Mouse (Mus musculus) heart, postnatal 36 days (tissue): Measurements from ENCODE around the gene Oaz2. TPM values are rescaled to one million over a fixed set of nuclear protein-coding genes. Genes with fewer than 3 reads are reported as not detected.

Source experiments
- DNase-seq, 2 experiments: peaks; one replicate each; pipeline ENCODE4 v3.0.0; 2021 to 2022
- intact Hi-C: fragments of 180-260 bp; cut with DNase I; formaldehyde crosslinking; loops from one replicate; pipeline ENCODE4 v1.15.1; 2025
- total RNA-seq, 2 experiments: library from RNA; stranded (reverse); gene quantifications; 2 replicates each; pipeline ENCODE4 v1.2.3; 2021

The Oaz2 gene
- 100 to 1,000 TPM; 225 to 237 TPM for total RNA-seq

GRCm38 (mm10) chr9:65667701-65668100 is at the start of gene Oaz2:
Oaz2 (plus strand) TSS chr9:65668001.
- intact Hi-C loops, result loop anchor here (1.0 to 5.0 kb wide), 2 partner anchors 14 to 145 kb away; partner anchors contain the start of gene Ankdd1a
- DNase-seq, result no peak

GRCm38 (mm10) chr9:65619311-65619710 is 48.5 kb upstream of the Oaz2 start:
- no peak for DNase-seq
- intact Hi-C loops, result no loop called here

GRCm38 (mm10) chr9:65621196-65621595 is 46.6 kb upstream of the Oaz2 start:
- intact Hi-C loops, result no loop called here
- DNase-seq, result no peak

- no peak for DNase-seq
- intact Hi-C loops, result no loop called here
These were observed 46.1 kb upstream of the Oaz2 start for GRCm38 (mm10) chr9:65621666-65622065.

- intact Hi-C loops, result no loop called here
- no peak for DNase-seq
These were observed 45.0 kb upstream of the Oaz2 start for GRCm38 (mm10) chr9:65622826-65623225.

- intact Hi-C loops, result no loop called here
- DNase-seq, result no peak
These were observed 43.5 kb upstream of the Oaz2 start for GRCm38 (mm10) chr9:65624266-65624665.

- intact Hi-C loops, result loop anchor here (2.0 kb wide), 1 partner anchor 36 kb away; no protein-coding TSS in a partner anchor
- peak; percentile 44 to 51 for DNase-seq
These were observed 38.6 kb upstream of the Oaz2 start, which contains the start of gene Rbpms2 for GRCm38 (mm10) chr9:65629025-65629766. Rbpms2 (plus strand) TSS chr9:65629648.

GRCm38 (mm10) chr9:65629767-65630630 is 37.8 kb upstream of the Oaz2 start:
- peak; percentile 67 to 72 for DNase-seq
- intact Hi-C loops, result loop anchor here (2.0 kb wide), 3 partner anchors 15 to 35 kb away; no protein-coding TSS in a partner anchor

- intact Hi-C loops, result loop anchor here (2.0 kb wide), 2 partner anchors 14 to 26 kb away; no protein-coding TSS in a partner anchor
- DNase-seq, result peak; percentile 40 to 73
These were observed 37.0 kb upstream of the Oaz2 start for GRCm38 (mm10) chr9:65630631-65631353.

- intact Hi-C loops, result loop anchor here (2.0 kb wide), 2 partner anchors 13 to 27 kb away; no protein-coding TSS in a partner anchor
- no peak for DNase-seq
These were observed 36.3 kb upstream of the Oaz2 start for GRCm38 (mm10) chr9:65631354-65632021.

- no peak for DNase-seq
- intact Hi-C loops, result no loop called here
These were observed 32.0 kb upstream of the Oaz2 start for GRCm38 (mm10) chr9:65635766-65636165.

- DNase-seq, result no peak
- intact Hi-C loops, result no loop called here
These were observed 30.9 kb upstream of the Oaz2 start for GRCm38 (mm10) chr9:65636926-65637325.

- intact Hi-C loops, result no loop called here
- peak in 1 of 2 experiments; percentile 6 for DNase-seq
These were observed 28.7 kb upstream of the Oaz2 start for GRCm38 (mm10) chr9:65639065-65639464.

- intact Hi-C loops, result no loop called here
- no peak for DNase-seq
These were observed 26.9 kb upstream of the Oaz2 start for GRCm38 (mm10) chr9:65640838-65641410.

GRCm38 (mm10) chr9:65641446-65642052 is 26.3 kb upstream of the Oaz2 start:
- DNase-seq, result no peak

GRCm38 (mm10) chr9:65642546-65642945 is 25.3 kb upstream of the Oaz2 start:
- DNase-seq, result no peak

More at GRCm38 (mm10) chr9:65641446-65642052, 26.3 kb upstream of the Oaz2 start:
- intact Hi-C loops, result no loop called here

GRCm38 (mm10) chr9:65644960-65645359 is 22.8 kb upstream of the Oaz2 start:
- intact Hi-C loops, result loop anchor here (2.0 kb wide), 1 partner anchor 14 kb away; no protein-coding TSS in a partner anchor
- DNase-seq, result no peak

More at GRCm38 (mm10) chr9:65642546-65642945, 25.3 kb upstream of the Oaz2 start:
- intact Hi-C loops, result no loop called here

- no peak for DNase-seq
- intact Hi-C loops, result loop anchor here (2.0 kb wide), 1 partner anchor 15 kb away; no protein-coding TSS in a partner anchor
These were observed 21.8 kb upstream of the Oaz2 start for GRCm38 (mm10) chr9:65645984-65646383.

GRCm38 (mm10) chr9:65646782-65647181 is 21.0 kb upstream of the Oaz2 start:
- DNase-seq, result no peak
- intact Hi-C loops, result no loop called here
